8 mouse cellular contexts compared by ENCODE assay signal in genomic region chr7:24817502-24817901, GRCm38 (mm10). TPM values are rescaled to one million over a fixed set of nuclear protein-coding genes. Genes with fewer than 3 reads are reported as not detected.
DNase-seq lines count a peak whose midpoint lies in the region; ATAC-seq lines count a peak whose summit lies in the region.

No protein-coding gene starts in this region.

- no peaks in the 10 kb centered on the region for H3K27me3 ChIP-seq in kidney, embryonic 16.5 days (ENCODE audit: insufficient read depth, low read length)
- no peaks in the 10 kb centered on the region for H3K27me3 ChIP-seq in limb, embryonic 12.5 days
- no peaks in the 10 kb centered on the region for H3K27me3 ChIP-seq in stomach, embryonic 16.5 days (ENCODE audit: control insufficient read depth, insufficient read depth, low read length)

- 0% methylated on average over 3 of the region's 3 CpGs for WGBS in kidney, embryonic 16.5 days
- WGBS in limb, embryonic 12.5 days: under 1% methylated on average over 3 of the region's 3 CpGs
- WGBS in stomach, embryonic 16.5 days: 0% methylated on average over 3 of the region's 3 CpGs

- H3K4me3 ChIP-seq in kidney, embryonic 16.5 days (ENCODE audit: low read length): no peak overlapping the region
- H3K4me3 ChIP-seq in limb, embryonic 12.5 days (replicated peaks): no peak overlapping the region
- no peak overlapping the region for H3K4me3 ChIP-seq in stomach, embryonic 16.5 days (replicated peaks; ENCODE audit: low read length)

- no peak overlapping the region for H3K27ac ChIP-seq in kidney, embryonic 16.5 days (ENCODE audit: low read length)
- no peak overlapping the region for H3K27ac ChIP-seq in limb, embryonic 12.5 days
- H3K27ac ChIP-seq in stomach, embryonic 16.5 days (ENCODE audit: low read length): no peak overlapping the region

- no peaks in the 10 kb centered on the region for H3K4me1 ChIP-seq in kidney, embryonic 16.5 days (ENCODE audit: insufficient read depth, low read length)
- no peaks in the 10 kb centered on the region for H3K4me1 ChIP-seq in limb, embryonic 12.5 days (replicated peaks)
- H3K4me1 ChIP-seq in stomach, embryonic 16.5 days (ENCODE audit: control insufficient read depth, insufficient read depth, low read length): no peaks in the 10 kb centered on the region

- H3K9me3 ChIP-seq in kidney, embryonic 16.5 days (ENCODE audit: low read length): no peaks in the 10 kb centered on the region; the same call in 1 of the 2 replicates
- H3K9me3 ChIP-seq in limb, embryonic 12.5 days: no peaks in the 10 kb centered on the region
- no peaks in the 10 kb centered on the region for H3K9me3 ChIP-seq in stomach, embryonic 16.5 days (replicated peaks; ENCODE audit: control insufficient read depth, low read length)

- ATAC-seq in kidney, embryonic 16.5 days (ENCODE audit: low FRiP score, low TSS enrichment): no peak
- ATAC-seq in limb, embryonic 12.5 days (ENCODE audit: insufficient number of reproducible peaks, insufficient read depth, low FRiP score, low TSS enrichment, low read depth): 0 out of 2 replicates have a peak, but pooled peaks have one; percentile 63
- ATAC-seq in stomach, embryonic 16.5 days (ENCODE audit: insufficient read depth, low FRiP score): peak; percentile 73

- H3K4me2 ChIP-seq in kidney, embryonic 16.5 days (replicated peaks; ENCODE audit: low read depth, low read length): no peak overlapping the region
- H3K4me2 ChIP-seq in limb, embryonic 12.5 days: no peak overlapping the region
- no peak overlapping the region for H3K4me2 ChIP-seq in stomach, embryonic 16.5 days (ENCODE audit: low read depth, low read length)

- peak; percentile 67 for DNase-seq in kidney, adult 11 months
- peak; percentile 96 for DNase-seq in cerebellum, adult 9-10 months
- DNase-seq in gastrocnemius, adult 8-10 months (ENCODE audit: low spot score in 2 of 2): peak; percentile 13 to 21
- peak; percentile 63 to 88 for DNase-seq in kidney, adult 8-10 months
- DNase-seq in natural killer cell, adult 2 months (ENCODE audit: low spot score in 2 of 2): peak; percentile 61 to 78

- no peak overlapping the region for H3K9ac ChIP-seq in kidney, embryonic 16.5 days (replicated peaks; ENCODE audit: low read length)
- H3K9ac ChIP-seq in limb, embryonic 12.5 days (replicated peaks): no peak overlapping the region
- no peak overlapping the region for H3K9ac ChIP-seq in stomach, embryonic 16.5 days (ENCODE audit: low read length)

- H3K36me3 ChIP-seq in kidney, embryonic 16.5 days (ENCODE audit: insufficient read depth, low read length): no peaks in the 10 kb centered on the region
- H3K36me3 ChIP-seq in limb, embryonic 12.5 days: no peaks in the 10 kb centered on the region
- H3K36me3 ChIP-seq in stomach, embryonic 16.5 days (ENCODE audit: control insufficient read depth, insufficient read depth, low read length): no peaks in the 10 kb centered on the region

RNA-seq across cellular contexts. Expression of gene Ceacam10, which starts 40.5 kb away (rescaled TPM):
- 0.44 TPM in 1 of 2 replicates, not detected in the other for polyA plus RNA-seq in kidney, embryonic 16.5 days (2015; fragmentation: Nextera tagmentation; extraction: Ambion mirVana)
- total RNA-seq in gastrocnemius, adult 8-10 months (2022): not detected
- not detected in 2 replicates for polyA plus RNA-seq in limb, embryonic 12.5 days (2016; fragmentation: Nextera tagmentation; extraction: Ambion mirVana)
- polyA plus RNA-seq in stomach, embryonic 16.5 days (2015; fragmentation: Nextera tagmentation; extraction: Ambion mirVana): 1.2 and 1.4 TPM in 2 replicates

RNA-seq across cellular contexts. Expression of gene Gm9844, which starts 44.5 kb away (rescaled TPM):
- 8.3 and 21.9 TPM in 2 replicates for polyA plus RNA-seq in kidney, embryonic 16.5 days (2015; fragmentation: Nextera tagmentation; extraction: Ambion mirVana)
- total RNA-seq in gastrocnemius, adult 8-10 months (2022): not detected
- polyA plus RNA-seq in limb, embryonic 12.5 days (2016; fragmentation: Nextera tagmentation; extraction: Ambion mirVana): 14.2 and 22.2 TPM in 2 replicates
- polyA plus RNA-seq in stomach, embryonic 16.5 days (2015; fragmentation: Nextera tagmentation; extraction: Ambion mirVana): 11.4 and 20.6 TPM in 2 replicates

RNA-seq across cellular contexts. Expression of gene Lypd4, which starts 52.2 kb away (rescaled TPM):
- polyA plus RNA-seq in kidney, embryonic 16.5 days (2015; fragmentation: Nextera tagmentation; extraction: Ambion mirVana): not detected in 2 replicates
- total RNA-seq in gastrocnemius, adult 8-10 months (2022): not detected
- not detected in 2 replicates for polyA plus RNA-seq in limb, embryonic 12.5 days (2016; fragmentation: Nextera tagmentation; extraction: Ambion mirVana)
- not detected in 2 replicates for polyA plus RNA-seq in stomach, embryonic 16.5 days (2015; fragmentation: Nextera tagmentation; extraction: Ambion mirVana)

RNA-seq across cellular contexts. Expression of gene Dmrtc2, which starts 52.4 kb away (rescaled TPM):
- polyA plus RNA-seq in kidney, embryonic 16.5 days (2015; fragmentation: Nextera tagmentation; extraction: Ambion mirVana): not detected in 2 replicates
- total RNA-seq in gastrocnemius, adult 8-10 months (2022): not detected
- polyA plus RNA-seq in limb, embryonic 12.5 days (2016; fragmentation: Nextera tagmentation; extraction: Ambion mirVana): not detected in 2 replicates
- polyA plus RNA-seq in stomach, embryonic 16.5 days (2015; fragmentation: Nextera tagmentation; extraction: Ambion mirVana): not detected in 2 replicates

RNA-seq across cellular contexts. Expression of gene Cd177, which starts 57.4 kb away (rescaled TPM):
- 0.30 and 0.61 TPM in 2 replicates for polyA plus RNA-seq in kidney, embryonic 16.5 days (2015; fragmentation: Nextera tagmentation; extraction: Ambion mirVana)
- total RNA-seq in gastrocnemius, adult 8-10 months (2022): not detected
- polyA plus RNA-seq in limb, embryonic 12.5 days (2016; fragmentation: Nextera tagmentation; extraction: Ambion mirVana): not detected in 2 replicates
- polyA plus RNA-seq in stomach, embryonic 16.5 days (2015; fragmentation: Nextera tagmentation; extraction: Ambion mirVana): 5.2 and 6.8 TPM in 2 replicates

Comparison
In these comparisons a context has a peak if more than half of its experiments do, and no peak if none do; other contexts are left out.
1. DNase-seq: peak in every context shown above with its lines; median percentile 96 in cerebellum, adult 9-10 months; 76 in kidney, adult 8-10 months; 70 in natural killer cell, adult 2 months; 67 in kidney, adult 11 months; 17 in gastrocnemius, adult 8-10 months.